Mouse (Mus musculus) embryonic fibroblast, embryonic 13.5 days (primary cell): ENCODE data around the gene Cog5.

Experiments used
- CTCF ChIP-seq: IDR thresholded peaks from 2 replicates; pipeline ENCODE4 v1.5.1; 2011; ENCODE audit warnings: mild to moderate bottlenecking, control low read depth, low read length, moderate library complexity, borderline replicate concordance; ENCODE audit not compliant: insufficient read depth
- POLR2A ChIP-seq: IDR thresholded peaks from 2 replicates; pipeline ENCODE4 v1.6.1; 2011; ENCODE audit warnings: low read depth, mild to moderate bottlenecking, control low read depth, low read length, moderate library complexity

DNA sequence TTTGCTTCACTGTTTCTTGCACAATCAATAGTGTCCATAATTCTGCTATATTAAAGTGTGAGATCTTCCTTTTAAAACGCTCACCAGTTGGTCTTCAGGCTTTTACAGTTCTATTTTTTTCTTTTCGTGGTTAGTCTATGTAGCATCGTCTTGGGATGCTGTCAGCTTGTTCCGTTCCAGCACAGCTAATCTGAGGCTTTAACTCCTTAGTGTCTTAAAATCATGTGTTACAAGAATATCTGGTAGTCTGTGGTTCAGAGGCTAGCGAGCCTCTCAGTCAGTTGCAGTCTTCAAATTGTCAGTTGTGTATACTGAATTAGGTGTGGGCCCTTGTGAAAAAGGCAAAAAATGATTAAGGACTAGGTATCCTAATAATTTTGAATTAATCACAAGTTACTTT lies 57.6 kb downstream of the Cog5 start:
- TF ChIP-seq CTCF = no peak
- TF ChIP-seq POLR2A = no peak
